Mouse (Mus musculus) left cerebral cortex, postnatal 10 days (tissue): ENCODE results near the gene Htr2b. TPM values are rescaled to one million over a fixed set of nuclear protein-coding genes. Genes with fewer than 3 reads are reported as not detected.
A peak's percentile ranks its signal among the peaks of the same experiment; 100 is the strongest.

Experiments used
- DNase-seq, 2 experiments: peaks; one replicate each; pipeline ENCODE4 v3.0.0; 2021 to 2022; ENCODE audit warnings: low spot score in 2 of 2, mixed read lengths in 1 of 2; ENCODE audit errors: extremely low spot score in 1 of 2
- intact Hi-C: fragments of 180-260 bp; cut with DNase I; formaldehyde crosslinking; loops from one replicate; pipeline ENCODE4 v1.15.1; 2025
- total RNA-seq, 2 experiments: library from RNA; stranded (reverse); gene quantifications; 2 replicates each; pipeline ENCODE4 v1.2.3; 2021

The Htr2b gene
- under 1 TPM in 1 of 2 experiments, not detected in 1; 0.36 TPM for total RNA-seq

- DNase-seq = peak; percentile 27 to 37
- intact Hi-C loops = no loop called here
These were observed at the start of gene Htr2b for GRCm38 (mm10) chr1:86111779-86112178. Gene Htr2b, minus strand, starts transcription at chr1:86111970.

- intact Hi-C loops = no loop called here
- DNase-seq = no peak
These were observed 49.3 kb upstream of the Htr2b start for GRCm38 (mm10) chr1:86161061-86161460.

- intact Hi-C loops = no loop called here
- DNase-seq = no peak
These were observed 48.7 kb upstream of the Htr2b start for GRCm38 (mm10) chr1:86160479-86160878.

GRCm38 (mm10) chr1:86160059-86160458 lies 48.3 kb upstream of the Htr2b start:
- intact Hi-C loops = no loop called here
- no peak for DNase-seq

GRCm38 (mm10) chr1:86156595-86156994 lies 44.8 kb upstream of the Htr2b start:
- DNase-seq = no peak
- intact Hi-C loops = no loop called here

GRCm38 (mm10) chr1:86156075-86156474 lies 44.3 kb upstream of the Htr2b start:
- intact Hi-C loops = no loop called here
- no peak for DNase-seq

GRCm38 (mm10) chr1:86154824-86155164 lies 43.0 kb upstream of the Htr2b start:
- intact Hi-C loops = no loop called here
- DNase-seq = no peak

GRCm38 (mm10) chr1:86154133-86154823 lies 42.5 kb upstream of the Htr2b start, which contains the start of gene Armc9:
Gene Armc9, plus strand, starts transcription at chr1:86154780.
- intact Hi-C loops = no loop called here
- DNase-seq = peak; percentile 96 to 97

- intact Hi-C loops = no loop called here
- DNase-seq = no peak
These were observed 40.8 kb upstream of the Htr2b start for GRCm38 (mm10) chr1:86152618-86153017.

- intact Hi-C loops = no loop called here
- DNase-seq = no peak
These were observed 39.6 kb upstream of the Htr2b start for GRCm38 (mm10) chr1:86151376-86151775.

GRCm38 (mm10) chr1:86150929-86151328 lies 39.2 kb upstream of the Htr2b start:
- DNase-seq = no peak
- intact Hi-C loops = no loop called here

- no peak for DNase-seq
- intact Hi-C loops = no loop called here
These were observed 36.4 kb upstream of the Htr2b start for GRCm38 (mm10) chr1:86148161-86148560.

- intact Hi-C loops = no loop called here
- no peak for DNase-seq
These were observed 35.8 kb upstream of the Htr2b start for GRCm38 (mm10) chr1:86147557-86147956.

- intact Hi-C loops = no loop called here
These were observed 34.5 kb upstream of the Htr2b start for GRCm38 (mm10) chr1:86146293-86146692.

GRCm38 (mm10) chr1:86144001-86144944 lies 32.5 kb upstream of the Htr2b start:
- no peak for DNase-seq
- intact Hi-C loops = no loop called here

More at GRCm38 (mm10) chr1:86146293-86146692, 34.5 kb upstream of the Htr2b start:
- DNase-seq = no peak

GRCm38 (mm10) chr1:86143165-86143564 lies 31.4 kb upstream of the Htr2b start:
- intact Hi-C loops = no loop called here
- DNase-seq = no peak

GRCm38 (mm10) chr1:86141081-86141480 lies 29.3 kb upstream of the Htr2b start:
- intact Hi-C loops = no loop called here
- DNase-seq = no peak

GRCm38 (mm10) chr1:86135315-86135714 lies 23.5 kb upstream of the Htr2b start:
- no peak for DNase-seq
- intact Hi-C loops = no loop called here

GRCm38 (mm10) chr1:86133337-86133736 lies 21.6 kb upstream of the Htr2b start, which contains the start of gene Gm21972:
Gene Gm21972, plus strand, starts transcription at chr1:86133637.
- no peak for DNase-seq
- intact Hi-C loops = loop anchor here (5.0 kb wide), 1 partner anchor 41 kb away; no protein-coding TSS in a partner anchor

GRCm38 (mm10) chr1:86126036-86126435 lies 14.3 kb upstream of the Htr2b start:
- intact Hi-C loops = loop anchor here (5.0 kb wide), 1 partner anchor 44 kb away; no protein-coding TSS in a partner anchor

More at GRCm38 (mm10) chr1:86126036-86126435, 14.3 kb upstream of the Htr2b start:
- no peak for DNase-seq
